Mouse (Mus musculus) CH12.LX (cell line): Measurements from ENCODE around the gene Schip1.

Source experiments
- CTCF ChIP-seq, 2 experiments: IDR thresholded peaks in 1 of 2; conservative IDR thresholded peaks in 1 of 2; 2 replicates each; pipeline ENCODE4 v1.5.1; 2011 to 2012; ENCODE audit warnings: low read depth in 2 of 2, low read length in 2 of 2, improper control_type of control experiment in 1 of 2, inconsistent platforms in 1 of 2, mild to moderate bottlenecking in 1 of 2, moderate library complexity in 1 of 2
- ELF1 ChIP-seq: IDR thresholded peaks from 2 replicates; pipeline ENCODE4 v1.6.1; 2014; ENCODE audit warnings: low read depth, mild to moderate bottlenecking, inconsistent platforms, low read length, improper control_type of control experiment
- EP300 ChIP-seq: IDR thresholded peaks from 2 replicates; pipeline ENCODE4 v1.6.1; 2011; ENCODE audit warnings: low read length, improper control_type of control experiment
- GABPA ChIP-seq: IDR thresholded peaks from 2 replicates; pipeline ENCODE4 v1.6.1; 2012; ENCODE audit warnings: low read depth, low read length, improper control_type of control experiment, inconsistent platforms; ENCODE audit not compliant: insufficient replicate concordance
- JUND ChIP-seq: conservative IDR thresholded peaks from 2 replicates; pipeline ENCODE4 v1.6.1; 2011; ENCODE audit warnings: low read depth, low read length, improper control_type of control experiment
- MAFK ChIP-seq: IDR thresholded peaks from 2 replicates; pipeline ENCODE4 v1.6.1; 2011; ENCODE audit warnings: low read length, improper control_type of control experiment; ENCODE audit not compliant: insufficient replicate concordance
- MAX ChIP-seq: IDR thresholded peaks from 2 replicates; pipeline ENCODE4 v1.6.1; 2011; ENCODE audit warnings: low read length, improper control_type of control experiment
- MYC ChIP-seq: IDR thresholded peaks from 2 replicates; pipeline ENCODE4 v1.6.1; 2011; ENCODE audit warnings: low read depth, mild to moderate bottlenecking, improper control_type of control experiment, low read length
- RCOR1 ChIP-seq: conservative IDR thresholded peaks from 2 replicates; pipeline ENCODE4 v1.6.1; 2012; ENCODE audit warnings: low read depth, mild to moderate bottlenecking, inconsistent platforms, low read length, improper control_type of control experiment
- SIN3A ChIP-seq: IDR thresholded peaks from 2 replicates; pipeline ENCODE4 v1.6.1; 2012; ENCODE audit warnings: low read length, improper control_type of control experiment, inconsistent platforms
- USF1 ChIP-seq: IDR thresholded peaks from 2 replicates; pipeline ENCODE4 v1.6.1; 2014; ENCODE audit warnings: low read depth, mild to moderate bottlenecking, inconsistent platforms, low read length, improper control_type of control experiment
- USF2 ChIP-seq: conservative IDR thresholded peaks from 2 replicates; pipeline ENCODE4 v1.6.1; 2011; ENCODE audit warnings: low read depth, low read length, improper control_type of control experiment

DNA sequence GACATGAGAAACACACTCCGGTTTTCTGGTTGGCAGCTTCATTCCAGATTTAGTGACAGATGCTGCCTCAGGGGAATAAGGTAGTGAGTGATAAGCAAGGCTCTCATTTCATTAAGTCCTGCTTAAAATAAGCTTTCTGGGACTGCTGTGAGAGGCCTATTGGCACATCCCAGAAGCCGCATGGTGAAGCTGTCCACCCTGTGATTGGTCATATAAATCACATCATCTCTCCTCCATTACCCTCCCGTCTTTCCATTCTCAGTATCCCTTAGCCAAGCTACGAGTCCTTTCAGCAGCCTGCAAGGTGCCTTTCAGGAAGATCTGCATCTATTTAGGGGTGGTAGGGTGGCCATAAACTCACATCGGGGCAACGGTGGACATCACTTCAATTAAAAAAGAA, 286.0 kb downstream of the Schip1 start:
- TF ChIP-seq MAX (no peak), USF2 (no peak), ELF1 (no peak), CTCF (conservative IDR thresholded peaks at IDR 0.05 in 1 of 2, IDR thresholded peaks at IDR 0.05 in 1 of 2; ENCODE audit: low read depth in 2 of 2, low read length in 2 of 2) (no peak), SIN3A (no peak), EP300 (no peak), MYC (no peak), RCOR1 (no peak), USF1 (no peak), GABPA (no peak), MAFK (no peak), JUND (no peak)
